Mouse (Mus musculus) ovary, postnatal 10 days (tissue): Measurements from ENCODE around the gene Crb1.
"Not testable (repeated sequence)": the region's sequence is repeated elsewhere in the genome, so short reads cannot be mapped to it uniquely, and the experiment has no call there.

Source experiments
- DNase-seq: peaks from one replicate; pipeline ENCODE4 v3.0.0; 2022; ENCODE audit warnings: low spot score

Crb1 gene

GRCm38 (mm10) chr1:139328811-139329210 lies 48.1 kb downstream of the Crb1 start:
- no peak for DNase-seq

- DNase-seq: no peak
Measured at GRCm38 (mm10) chr1:139328286-139328685, 48.6 kb downstream of the Crb1 start.

- no peak for DNase-seq
Measured at GRCm38 (mm10) chr1:139325378-139325777, 51.5 kb downstream of the Crb1 start.

GRCm38 (mm10) chr1:139319798-139320197 lies 57.1 kb downstream of the Crb1 start:
- no peak for DNase-seq

GRCm38 (mm10) chr1:139314297-139314874 lies 62.5 kb downstream of the Crb1 start:
- DNase-seq: no peak

- DNase-seq: no peak
Measured at GRCm38 (mm10) chr1:139308915-139309314, 68.0 kb downstream of the Crb1 start.

- not testable (repeated sequence) for DNase-seq
Measured at GRCm38 (mm10) chr1:139302519-139302918, 74.4 kb downstream of the Crb1 start.

- DNase-seq: no peak
Measured at GRCm38 (mm10) chr1:139301830-139302229, 75.1 kb downstream of the Crb1 start.

GRCm38 (mm10) chr1:139292023-139292422 lies 84.9 kb downstream of the Crb1 start:
- DNase-seq: no peak

- no peak for DNase-seq
Measured at GRCm38 (mm10) chr1:139291593-139291992, 85.3 kb downstream of the Crb1 start.

- no peak for DNase-seq
Measured at GRCm38 (mm10) chr1:139276619-139277320, 100.1 kb downstream of the Crb1 start.

- DNase-seq: no peak
Measured at GRCm38 (mm10) chr1:139267844-139268243, 109.1 kb downstream of the Crb1 start.

- no peak for DNase-seq
Measured at GRCm38 (mm10) chr1:139264245-139264644, 112.7 kb downstream of the Crb1 start.

- no peak for DNase-seq
Measured at GRCm38 (mm10) chr1:139263158-139263557, 113.7 kb downstream of the Crb1 start.

GRCm38 (mm10) chr1:139255581-139255980 lies 121.3 kb downstream of the Crb1 start:
- no peak for DNase-seq

- DNase-seq: no peak
Measured at GRCm38 (mm10) chr1:139252041-139252440, 124.9 kb downstream of the Crb1 start.

- no peak for DNase-seq
Measured at GRCm38 (mm10) chr1:139249159-139249558, 127.7 kb downstream of the Crb1 start.

- no peak for DNase-seq
Measured at GRCm38 (mm10) chr1:139246723-139247380, 130.0 kb downstream of the Crb1 start.

GRCm38 (mm10) chr1:139236794-139237193 lies 140.1 kb downstream of the Crb1 start:
- DNase-seq: no peak

GRCm38 (mm10) chr1:139234611-139235568 lies 142.0 kb downstream of the Crb1 start:
- DNase-seq: no peak

GRCm38 (mm10) chr1:139232636-139233035 lies 144.3 kb downstream of the Crb1 start:
- DNase-seq: no peak

- no peak for DNase-seq
Measured at GRCm38 (mm10) chr1:139224309-139224949, 152.5 kb downstream of the Crb1 start.
